Mouse (Mus musculus) frontal cortex, postnatal 10 days (tissue): ENCODE measurements around the gene Atp6v1fnb.

Experiments used
- DNase-seq, 2 experiments: peaks; one replicate each; pipeline ENCODE4 v3.0.0; 2022; ENCODE audit warnings: low spot score in 2 of 2, mixed read lengths in 1 of 2

The Atp6v1fnb gene

GRCm38 (mm10) chr6:29471137-29471536, at the start of gene Atp6v1fnb:
Gene Atp6v1fnb (plus strand): TSS chr6:29471437.
- no peak for DNase-seq

DNA sequence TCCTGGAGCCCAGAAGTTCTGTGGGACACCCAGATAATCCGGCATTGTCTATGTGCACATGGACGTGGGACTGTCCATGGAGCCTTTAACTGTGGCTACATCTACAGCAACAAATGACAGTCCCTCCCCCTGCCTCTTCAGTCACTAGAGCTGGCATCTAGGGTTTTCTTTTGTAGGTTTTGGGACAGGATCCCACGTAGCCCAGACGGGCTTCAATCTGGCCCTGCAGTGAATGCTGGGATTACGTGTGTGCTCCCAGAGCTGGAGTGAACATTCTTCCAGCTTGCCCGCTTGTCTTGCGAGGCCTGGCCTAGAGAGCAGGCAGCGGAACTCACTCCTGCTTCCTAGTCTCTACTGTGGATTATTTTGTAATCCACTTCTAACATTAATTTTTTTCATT, 46.1 kb upstream of the Atp6v1fnb start:
- no peak for DNase-seq

DNA sequence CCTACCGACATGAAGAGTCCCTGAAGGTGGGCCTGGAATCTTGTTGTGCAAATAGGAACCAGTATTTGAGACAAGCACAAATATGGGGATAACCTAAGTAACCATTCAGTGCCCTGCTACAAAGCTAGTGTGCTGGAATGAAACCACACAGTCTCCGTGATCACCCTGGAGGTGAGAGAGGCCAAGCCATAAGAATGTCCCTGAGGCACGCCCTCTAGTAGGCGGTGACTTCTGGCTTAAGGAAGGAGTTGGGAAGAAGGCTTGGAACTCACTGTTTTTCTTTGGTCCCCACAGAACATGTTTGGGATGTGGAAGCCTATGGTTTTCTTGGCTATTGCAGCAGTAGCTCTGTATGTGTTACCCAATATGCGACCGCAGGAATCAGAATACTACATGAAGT, 44.9 kb upstream of the Atp6v1fnb start:
- DNase-seq = no peak

- DNase-seq = no peak
Observed at GRCm38 (mm10) chr6:29428171-29428570, 43.1 kb upstream of the Atp6v1fnb start.

DNA sequence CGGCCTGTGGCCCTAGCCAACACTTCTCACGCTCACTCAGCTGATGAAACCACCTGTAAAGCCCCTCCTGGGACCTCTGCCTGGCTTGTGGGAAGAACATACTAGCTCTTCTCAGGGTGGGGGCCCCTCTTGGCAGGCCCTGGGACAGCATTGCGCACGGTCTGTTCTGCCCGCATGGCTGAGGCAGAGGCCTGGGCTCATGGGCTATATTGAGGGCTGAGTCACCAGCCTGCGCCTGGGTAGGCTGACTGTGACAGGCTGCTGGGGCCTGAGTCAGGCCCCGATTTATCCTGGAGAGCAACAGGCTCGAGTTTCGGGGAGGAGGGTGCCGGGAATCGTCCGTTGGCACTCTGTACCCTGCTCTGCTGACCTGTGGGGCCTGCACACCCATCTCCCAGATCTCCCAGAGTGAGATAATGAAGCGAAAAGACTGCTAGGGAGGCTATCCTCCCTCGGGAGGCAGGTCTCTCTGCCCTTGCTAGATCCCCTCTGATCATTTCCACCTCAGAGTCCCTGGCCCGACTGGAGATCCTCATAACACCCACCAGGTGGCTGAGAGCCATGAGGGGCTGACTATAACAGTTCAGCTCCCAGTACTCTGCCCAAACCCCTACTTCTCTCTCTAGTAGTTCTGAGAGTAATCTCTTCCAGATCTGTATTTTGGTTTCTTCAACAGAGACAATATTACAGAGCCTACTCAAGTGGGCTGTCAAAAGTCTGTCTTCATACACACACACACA, 40.4 kb upstream of the Atp6v1fnb start:
- no peak for DNase-seq

GRCm38 (mm10) chr6:29431473-29431872, 39.8 kb upstream of the Atp6v1fnb start:
- no peak for DNase-seq

DNA sequence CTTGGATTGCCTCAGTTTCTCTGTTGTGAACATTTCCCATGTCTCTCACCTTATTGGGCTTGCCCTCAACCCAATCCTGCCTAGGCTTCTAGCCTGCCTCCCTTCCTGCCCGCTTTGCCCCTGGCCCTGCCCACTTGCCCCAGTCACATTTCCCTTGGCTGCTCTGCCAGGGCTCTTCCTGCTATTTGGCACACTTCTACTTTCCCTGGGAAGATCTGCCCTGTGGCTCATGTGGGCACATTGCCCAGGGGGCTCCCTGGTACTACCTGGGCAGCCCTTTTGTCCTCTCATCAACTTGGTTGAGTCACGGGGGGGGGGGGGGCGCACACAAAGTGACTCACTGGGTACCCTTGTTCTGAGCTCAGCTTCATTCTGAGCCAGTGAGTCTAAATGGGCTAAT, 39.1 kb upstream of the Atp6v1fnb start:
- DNase-seq = no peak

DNA sequence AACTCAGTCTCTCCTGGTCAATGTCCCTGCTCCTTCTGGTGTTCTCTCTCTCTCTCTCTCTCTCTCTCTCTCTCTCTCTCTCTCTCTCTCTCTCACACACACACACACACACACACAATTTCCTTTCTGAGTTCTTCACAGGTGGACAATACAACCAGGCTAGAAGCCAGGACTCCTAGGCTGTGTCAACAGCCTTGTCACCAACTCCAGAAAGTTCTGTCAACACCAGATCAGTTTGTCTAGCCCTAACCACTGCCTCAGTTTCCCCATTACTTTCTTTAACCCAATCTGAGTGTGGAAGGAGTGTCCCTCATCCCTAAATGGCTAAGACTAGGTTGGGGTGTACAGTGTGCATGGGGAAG, 38.6 kb upstream of the Atp6v1fnb start:
- DNase-seq = no peak

- DNase-seq = no peak
Observed at GRCm38 (mm10) chr6:29433038-29433803, 38.0 kb upstream of the Atp6v1fnb start, which contains the start of gene Flnc. Gene Flnc (plus strand): TSS chr6:29433256.

GRCm38 (mm10) chr6:29433804-29434795, 37.1 kb upstream of the Atp6v1fnb start:
- no peak for DNase-seq

DNA sequence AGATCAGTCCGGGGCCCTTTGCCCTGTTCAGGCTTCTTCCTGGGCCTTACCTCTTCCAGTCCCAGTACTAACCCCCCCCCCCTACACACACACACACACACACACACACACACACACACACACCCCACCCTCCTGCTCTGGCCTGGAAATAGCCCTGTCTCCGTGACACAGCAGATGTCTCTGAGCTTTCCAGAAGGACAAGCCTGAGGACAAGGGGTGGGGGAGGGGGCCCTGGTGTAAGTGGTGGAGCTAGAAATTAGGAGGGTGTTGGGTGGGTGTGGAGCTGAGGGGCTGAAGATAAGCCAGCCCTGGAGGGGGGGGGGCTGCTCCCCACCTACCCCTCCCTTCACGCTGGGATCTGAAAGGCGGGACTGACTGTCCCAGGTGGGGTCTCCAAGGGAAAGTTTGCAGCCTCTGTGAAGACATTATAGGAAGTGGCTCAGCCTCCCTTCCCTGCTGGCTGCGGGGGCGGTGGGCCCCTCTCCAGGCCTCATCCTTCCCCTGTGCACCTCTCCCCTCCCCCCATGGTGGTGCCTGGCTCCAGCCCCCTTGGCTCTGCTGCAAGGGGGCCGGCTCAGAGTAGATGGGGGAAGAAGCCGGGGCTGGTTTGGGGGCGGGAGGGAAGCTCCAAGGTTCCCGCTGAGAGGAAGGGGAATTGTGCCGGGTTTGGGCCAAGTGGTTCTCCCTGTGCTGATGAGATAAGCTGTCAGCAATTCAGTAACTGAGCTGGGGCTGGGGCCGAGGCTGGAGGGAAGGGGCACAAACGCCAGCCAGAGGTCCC, 36.1 kb upstream of the Atp6v1fnb start:
- DNase-seq = peak in 1 of 2 experiments; percentile 36

- no peak for DNase-seq
Observed at GRCm38 (mm10) chr6:29435940-29436451, 35.2 kb upstream of the Atp6v1fnb start.

DNA sequence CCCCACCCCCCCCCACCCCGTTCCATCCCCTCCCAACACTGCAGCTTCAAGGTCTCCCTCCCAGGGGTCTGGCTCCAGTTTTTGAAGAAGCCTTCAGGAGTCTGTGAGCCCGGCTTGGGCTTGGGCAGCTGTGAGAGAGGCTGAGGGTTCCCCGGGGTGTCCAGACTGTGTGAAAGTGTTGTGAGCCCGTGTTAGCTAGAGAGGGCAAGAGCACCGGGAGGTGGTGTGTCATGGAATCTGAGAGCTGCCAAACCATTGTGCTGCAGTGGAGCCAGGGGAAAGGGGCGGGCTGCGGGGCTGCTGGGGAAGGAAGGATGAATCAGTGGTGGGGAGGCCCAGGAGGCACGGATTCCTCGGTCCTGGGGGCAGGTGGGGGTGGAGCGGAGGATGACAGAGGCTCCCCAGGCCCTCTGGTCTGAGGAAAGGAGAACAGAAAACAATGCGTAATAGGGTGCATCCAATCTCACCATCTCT, 34.7 kb upstream of the Atp6v1fnb start:
- no peak for DNase-seq

GRCm38 (mm10) chr6:29439251-29439650, 32.0 kb upstream of the Atp6v1fnb start:
- DNase-seq = no peak

DNA sequence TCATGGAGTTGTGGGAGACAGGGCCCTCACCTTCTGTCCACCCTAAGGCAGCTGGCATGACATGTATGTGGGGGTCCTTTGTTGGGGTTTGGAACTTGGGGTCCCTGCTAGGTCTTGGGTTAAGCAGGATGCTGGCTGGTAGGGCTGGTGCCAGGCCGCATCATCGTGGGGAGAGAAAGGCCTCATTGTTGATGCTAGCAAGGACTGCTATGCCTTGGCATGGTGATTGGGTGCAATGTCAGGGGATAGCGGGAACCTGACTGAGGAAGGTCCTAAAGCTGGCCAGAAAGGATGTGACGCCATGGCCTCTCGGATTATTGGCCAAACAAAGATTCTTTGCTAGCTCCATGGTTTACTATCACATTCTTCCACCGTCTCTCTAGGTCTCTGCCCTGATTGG, 31.4 kb upstream of the Atp6v1fnb start:
- DNase-seq = no peak

DNA sequence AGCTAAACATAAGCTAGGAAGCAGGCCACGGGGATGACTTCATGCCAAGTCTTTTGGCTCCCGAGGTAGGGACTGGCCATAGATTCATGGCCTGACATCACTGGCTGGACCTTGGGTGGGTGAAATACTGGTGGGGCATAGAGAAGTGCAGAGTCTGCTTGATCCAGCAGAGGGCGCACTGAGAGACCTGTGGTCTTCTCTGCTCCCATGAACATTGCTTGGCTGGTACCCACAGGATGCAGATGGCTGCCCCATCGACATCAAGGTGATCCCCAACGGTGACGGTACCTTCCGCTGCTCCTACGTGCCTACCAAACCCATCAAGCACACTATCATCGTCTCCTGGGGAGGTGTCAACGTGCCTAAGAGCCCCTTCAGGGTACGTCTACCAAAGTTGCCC, 26.5 kb upstream of the Atp6v1fnb start:
- no peak for DNase-seq

GRCm38 (mm10) chr6:29445354-29445753, 25.9 kb upstream of the Atp6v1fnb start:
- DNase-seq = no peak

GRCm38 (mm10) chr6:29449858-29450257, 21.4 kb upstream of the Atp6v1fnb start:
- no peak for DNase-seq

- no peak for DNase-seq
Observed at GRCm38 (mm10) chr6:29450667-29451066, 20.6 kb upstream of the Atp6v1fnb start.

- no peak for DNase-seq
Observed at GRCm38 (mm10) chr6:29461502-29461901, 9.7 kb upstream of the Atp6v1fnb start.

- DNase-seq = no peak
Observed at GRCm38 (mm10) chr6:29463388-29463787, 7.8 kb upstream of the Atp6v1fnb start.
